Comparison of ENCODE assay signal across 11 mouse cellular contexts in the genomic region with DNA sequence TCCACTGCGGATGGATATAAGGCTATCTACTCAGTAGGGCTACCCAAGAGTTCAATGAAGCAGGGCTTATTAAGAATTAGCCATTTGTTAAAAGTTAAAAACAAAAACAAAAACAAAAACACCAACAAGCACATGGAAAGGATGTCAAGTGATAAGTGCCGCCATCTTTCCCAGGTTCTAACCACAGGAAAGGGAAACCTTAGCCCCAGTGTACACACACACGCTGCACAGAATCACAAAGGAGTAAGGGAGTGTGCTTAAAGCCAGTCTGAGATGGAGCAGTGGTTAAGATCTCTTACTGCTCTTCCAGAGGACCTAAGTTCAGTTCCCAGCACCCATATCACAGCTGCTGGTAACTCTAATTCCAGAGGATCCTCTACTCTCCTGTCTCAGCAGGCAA.
"Had no signal": no experiment of that assay in that cellular context is flagged by ENCODE, and none has a peak within 500 bp of the region (broad histone marks: within the 10 kb centered on the region; RNA-seq: fewer than 3 reads in every experiment).

No protein-coding gene starts in this region.

- H3K9ac ChIP-seq: kidney, embryonic 15.5 days; liver, embryonic 14.5 days; neural tube, embryonic 12.5 days; stomach, embryonic 15.5 days had no signal

- H3K27ac ChIP-seq: liver, embryonic 14.5 days; midbrain, embryonic 10.5 days; neural tube, embryonic 12.5 days; stomach, embryonic 15.5 days had no signal

- DNase-seq: kidney, adult 2 months; kidney, postnatal 14 days; lung, adult 18-20 months; midbrain, embryonic 14.5 days; thymus, postnatal 14 days had no signal

- H3K4me3 ChIP-seq: kidney, embryonic 15.5 days; midbrain, embryonic 10.5 days; myocyte; neural tube, embryonic 12.5 days; stomach, embryonic 15.5 days had no signal

- H3K9me3 ChIP-seq: kidney, embryonic 15.5 days; midbrain, embryonic 10.5 days; neural tube, embryonic 12.5 days; stomach, embryonic 15.5 days had no signal

- H3K4me2 ChIP-seq: kidney, embryonic 15.5 days; neural tube, embryonic 12.5 days; stomach, embryonic 15.5 days had no signal

- H3K36me3 ChIP-seq: midbrain, embryonic 10.5 days; neural tube, embryonic 12.5 days; stomach, embryonic 15.5 days had no signal

- H3K27me3 ChIP-seq: kidney, embryonic 15.5 days; neural tube, embryonic 12.5 days; stomach, embryonic 15.5 days had no signal
